Mouse (Mus musculus): ENCODE results near the gene Tcte3.

DNA sequence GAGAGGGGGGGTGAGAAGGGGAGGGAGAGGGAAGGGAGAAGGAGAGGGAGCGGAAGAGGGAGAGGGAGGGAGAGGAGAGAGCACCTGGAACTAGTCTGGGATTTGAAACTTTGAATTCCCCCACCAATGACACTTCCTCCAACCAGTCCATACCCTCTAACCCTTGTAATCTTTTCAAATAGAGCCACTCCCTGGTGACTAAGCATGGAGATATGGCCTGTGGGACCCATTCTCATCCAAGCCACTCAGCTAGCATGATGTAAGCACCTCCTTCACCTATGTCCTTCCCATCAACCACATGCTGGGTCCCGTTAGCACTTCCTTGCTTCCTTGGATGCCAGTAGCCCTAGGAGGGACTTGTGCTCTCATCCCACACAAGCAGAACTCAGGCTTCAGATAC, 43.7 kb upstream of the Tcte3 start:
- no peak for TF ChIP-seq CTCF (IDR thresholded peaks at IDR 0.05; ENCODE audit: control insufficient read depth, insufficient read depth, insufficient read length)
- no peak for TF ChIP-seq MAX (IDR thresholded peaks at IDR 0.05)
- no peak for TF ChIP-seq USF1 (IDR thresholded peaks at IDR 0.05; ENCODE audit: low read depth)

Data from C2C12 (cell line).